Mouse (Mus musculus): Measurements from ENCODE around the gene Vars. TPM values are rescaled to one million over a fixed set of nuclear protein-coding genes. Genes with fewer than 3 reads are reported as not detected.

Gene Vars
- total RNA-seq, 4 experiments from 2014 or later, result 37.3 to 42.8 (median 41.0) TPM

GRCm38 (mm10) chr17:35064951-35065947 is 64.5 kb downstream of the Vars start, which contains the start of gene Ly6g6c:
Gene Ly6g6c, plus strand, starts transcription at chr17:35065388.
- peak in 1 of 2 experiments; percentile 53 for DNase-seq (ENCODE audit: low spot score in 2 of 2)

Other genes with a start within 250 kb of the Vars start
- gene Cyp21a1, start 196.4 kb upstream of the Vars start, total RNA-seq (2022), result 1 to 10 TPM in 1 of 4 experiments, under 1 TPM in 1, not detected in 2; 0.34 to 3.1 TPM
- 1 to 10 TPM; 5.6 to 8.0 (median 6.9) TPM for gene Stk19, start 164.0 kb upstream of the Vars start, total RNA-seq (2022)
- 1 to 10 TPM; 7.3 to 9.9 (median 8.6) TPM for gene Dxo, start 164.0 kb upstream of the Vars start, total RNA-seq (2022)
- gene Skiv2l, start 150.8 kb upstream of the Vars start, total RNA-seq (2022), result 10 to 100 TPM; 21.3 to 23.4 (median 21.9) TPM
- 10 to 100 TPM in 1 of 4 experiments, 1 to 10 TPM in 3; 7.6 to 10.4 (median 8.9) TPM for gene Nelfe, start 150.6 kb upstream of the Vars start, total RNA-seq (2022)
- 1 to 10 TPM in 3 of 4 experiments, under 1 TPM in 1; 0.56 to 6.3 (median 2.8) TPM for gene Cfb, start 138.5 kb upstream of the Vars start, total RNA-seq (2022)
- 1 to 10 TPM; 7.3 to 7.9 (median 7.6) TPM for gene Zbtb12, start 121.5 kb upstream of the Vars start, total RNA-seq (2022)
- not detected for gene Gm20547, start 118.9 kb upstream of the Vars start, total RNA-seq (2022)
- 1 to 10 TPM in 3 of 4 experiments, under 1 TPM in 1; 0.73 to 2.3 (median 2.2) TPM for gene C2, start 102.7 kb upstream of the Vars start, total RNA-seq (2022)
- 10 to 100 TPM; 31.2 to 37.2 (median 33.4) TPM for gene Ehmt2, start 102.5 kb upstream of the Vars start, total RNA-seq (2022)
- gene Slc44a4, start 86.5 kb upstream of the Vars start, total RNA-seq (2022), result under 1 TPM in 2 of 4 experiments, not detected in 2; 0.15 TPM
- 10 to 100 TPM in 2 of 4 experiments, 1 to 10 TPM in 2; 8.8 to 11.6 (median 10.5) TPM for gene Neu1, start 69.7 kb upstream of the Vars start, total RNA-seq (2022)
- 10 to 100 TPM in 1 of 4 experiments, 1 to 10 TPM in 3; 2.4 to 13.6 (median 3.7) TPM for gene Hspa1b, start 41.7 kb upstream of the Vars start, total RNA-seq (2022)
- not detected for gene Gm20481, start 31.1 kb upstream of the Vars start, total RNA-seq (2022)
- 10 to 100 TPM in 1 of 4 experiments, 1 to 10 TPM in 3; 4.2 to 17.8 (median 5.3) TPM for gene Hspa1a, start 28.8 kb upstream of the Vars start, total RNA-seq (2022)
- 10 to 100 TPM; 19.4 to 26.1 (median 20.2) TPM for gene Hspa1l, start 28.3 kb upstream of the Vars start, total RNA-seq (2022)
- gene Lsm2, start 19.1 kb upstream of the Vars start, total RNA-seq (2022), result 10 to 100 TPM; 11.7 to 15.7 (median 13.0) TPM
- gene Vwa7, start 15.6 kb downstream of the Vars start, total RNA-seq (2022), result 10 to 100 TPM in 3 of 4 experiments, 1 to 10 TPM in 1; 8.0 to 18.8 (median 13.7) TPM
- gene Sapcd1, start 27.0 kb downstream of the Vars start, total RNA-seq (2022), result not detected
- not detected for gene Msh5, start 45.8 kb downstream of the Vars start, total RNA-seq (2022)
- gene Clic1, start 49.0 kb downstream of the Vars start, total RNA-seq (2022), result 1 to 10 TPM; 5.2 to 9.0 (median 6.6) TPM
- gene Ddah2, start 58.0 kb downstream of the Vars start, total RNA-seq (2022), result 1 to 10 TPM; 4.3 to 6.2 (median 5.1) TPM
- gene Ly6g6c, start 64.4 kb downstream of the Vars start, total RNA-seq (2022), result not detected
- gene Mpig6b, start 65.2 kb downstream of the Vars start, total RNA-seq (2022), result not detected
- not detected for gene Ly6g6e, start 75.9 kb downstream of the Vars start, total RNA-seq (2022)
- 1 to 10 TPM in 1 of 4 experiments, under 1 TPM in 2, not detected in 1; 0.53 to 1.8 (median 0.99) TPM for gene Ly6g6d, start 77.1 kb downstream of the Vars start, total RNA-seq (2022)
- not detected for gene Ly6g6f, start 84.6 kb downstream of the Vars start, total RNA-seq (2022)
- gene Abhd16a, start 88.3 kb downstream of the Vars start, total RNA-seq (2022), result 100 to 1,000 TPM in 1 of 4 experiments, 10 to 100 TPM in 3; 84.1 to 107 (median 92.9) TPM
- not detected for gene Ly6g5c, start 107.3 kb downstream of the Vars start, total RNA-seq (2022)
- gene Ly6g5b, start 114.4 kb downstream of the Vars start, total RNA-seq (2022), result not detected
- gene Gpank1, start 120.5 kb downstream of the Vars start, total RNA-seq (2022), result 10 to 100 TPM in 1 of 4 experiments, 1 to 10 TPM in 3; 8.6 to 11.4 (median 9.3) TPM
- gene Csnk2b, start 121.1 kb downstream of the Vars start, total RNA-seq (2022), result 100 to 1,000 TPM; 169 to 216 (median 180) TPM
- gene D17H6S53E, start 125.4 kb downstream of the Vars start, total RNA-seq (2022), result 10 to 100 TPM; 13.6 to 22.6 (median 17.0) TPM
- not detected for gene Apom, start 131.1 kb downstream of the Vars start, total RNA-seq (2022)
- gene Bag6, start 134.2 kb downstream of the Vars start, total RNA-seq (2022), result 100 to 1,000 TPM; 206 to 247 (median 236) TPM
- 10 to 100 TPM; 90.5 to 98.3 (median 94.6) TPM for gene Prrc2a, start 163.9 kb downstream of the Vars start, total RNA-seq (2022)
- gene Aif1, start 175.1 kb downstream of the Vars start, total RNA-seq (2022), result under 1 TPM in 2 of 4 experiments, not detected in 2; 0.52 to 0.72 TPM
- gene Lst1, start 187.5 kb downstream of the Vars start, total RNA-seq (2022), result under 1 TPM in 2 of 4 experiments, not detected in 2; 0.73 to 0.92 TPM
- gene Ltb, start 193.5 kb downstream of the Vars start, total RNA-seq (2022), result not detected
- under 1 TPM in 1 of 4 experiments, not detected in 3; 0.31 TPM for gene Tnf, start 201.0 kb downstream of the Vars start, total RNA-seq (2022)
- under 1 TPM; 0.53 to 0.76 (median 0.65) TPM for gene Lta, start 204.4 kb downstream of the Vars start, total RNA-seq (2022)
- not detected for gene Gm16181, start 219.8 kb downstream of the Vars start, total RNA-seq (2022)
- 1 to 10 TPM; 1.3 to 2.3 (median 1.9) TPM for gene Atp6v1g2, start 232.7 kb downstream of the Vars start, total RNA-seq (2022)
- gene Nfkbil1, start 234.8 kb downstream of the Vars start, total RNA-seq (2022), result 1 to 10 TPM; 6.3 to 8.6 (median 8.0) TPM
- 10 to 100 TPM; 77.1 to 93.9 (median 81.7) TPM for gene Ddx39b, start 240.8 kb downstream of the Vars start, total RNA-seq (2022)